Mouse (Mus musculus): ENCODE measurements around the gene Fes.

- TF ChIP-seq CTCF (IDR thresholded peaks at IDR 0.05; ENCODE audit: low read depth, low read length) (no peak), GATA1 (IDR thresholded peaks at IDR 0.05; ENCODE audit: borderline replicate concordance, low read length) (no peak), POLR2AphosphoS5 (IDR thresholded peaks at IDR 0.05; ENCODE audit: insufficient replicate concordance, low read depth, low read length) (no peak), TAL1 (conservative IDR thresholded peaks at IDR 0.05; ENCODE audit: low read depth, low read length) (no peak), GATA2 (IDR thresholded peaks at IDR 0.05; ENCODE audit: borderline replicate concordance, low read depth, low read length) (no peak)
Observed at GRCm38 (mm10) chr7:80416969-80417368, 29.2 kb upstream of the Fes start.
